Mouse (Mus musculus) stomach, postnatal 0 days (tissue): ENCODE results near the gene Tex16. TPM values are rescaled to one million over a fixed set of nuclear protein-coding genes. Genes with fewer than 3 reads are reported as not detected.

Source experiments
- ATAC-seq: fragments of 200-750 bp; cut with Nextera tagmentation; 2 replicates; pipeline ENCODE4 v1.8.0; 2017; ENCODE audit not compliant: low FRiP score, low TSS enrichment
- DNase-seq: peaks from one replicate; pipeline ENCODE4 v3.0.0-alpha.2; 2016; ENCODE audit warnings: low spot score
- H3K27ac ChIP-seq: fragments of 300-500 bp; sonication (generic); replicated peaks from 2 replicates; pipeline ENCODE4 v1.5.1; 2014; ENCODE audit warnings: mild to moderate bottlenecking, control low read depth
- H3K27me3 ChIP-seq: fragments of 300-500 bp; sonication (generic); 2 replicates; pipeline ENCODE4 v1.6.1; 2014; ENCODE audit warnings: low read length; ENCODE audit not compliant: control insufficient read depth, insufficient read depth
- H3K36me3 ChIP-seq: fragments of 300-500 bp; sonication (generic); 2 replicates; pipeline ENCODE4 v1.6.1; 2014; ENCODE audit warnings: low read length, mixed read lengths; ENCODE audit not compliant: control insufficient read depth, insufficient read depth
- H3K4me1 ChIP-seq: fragments of 300-500 bp; sonication (generic); replicated peaks from 2 replicates; pipeline ENCODE4 v1.6.1; 2014; ENCODE audit warnings: antibody characterized with exemption; ENCODE audit not compliant: control insufficient read depth, insufficient read depth
- H3K4me2 ChIP-seq: fragments of 300-500 bp; sonication (generic); replicated peaks from 2 replicates; pipeline ENCODE4 v1.6.1; 2014; ENCODE audit warnings: low read depth, mild to moderate bottlenecking, control low read depth, moderate library complexity
- H3K4me3 ChIP-seq: fragments of 300-500 bp; sonication (generic); 2 replicates; pipeline ENCODE4 v1.5.1; 2014; ENCODE audit warnings: low read depth, low read length, control low read depth
- H3K9ac ChIP-seq: fragments of 300-500 bp; sonication (generic); 2 replicates; pipeline ENCODE4 v1.6.1; 2014; ENCODE audit warnings: mild to moderate bottlenecking, low read length, control low read depth, mixed read lengths
- H3K9me3 ChIP-seq: fragments of 300-500 bp; sonication (generic); 2 replicates; pipeline ENCODE4 v1.6.1; 2016; ENCODE audit warnings: low read length; ENCODE audit not compliant: control insufficient read depth
- CTCF ChIP-seq: IDR thresholded peaks from 2 replicates; pipeline ENCODE4 v1.5.1; 2016; ENCODE audit warnings: antibody characterized with exemption, low read depth, mild to moderate bottlenecking, moderate library complexity
- EP300 ChIP-seq: optimal IDR thresholded peaks from 2 replicates; pipeline ENCODE3; 2016; ENCODE audit warnings: antibody characterized with exemption
- WGBS: fragments of 180-500 bp; shearing (Covaris S2); extraction: QIAGEN DNeasy Blood & Tissue Kit; methylation state at CpG from one replicate; pipeline ENCODE4 v1.1.7; 2014; 5-methylcytosine and 5-hydroxymethylcytosine counted together
- polyA plus RNA-seq: library from polyadenylated mRNA; unstranded; fragments of >200 nt; fragmentation: Nextera tagmentation; extraction: Ambion mirVana; gene quantifications from 2 replicates; pipeline ENCODE4 v1.2.1, GENCODE M21; 2015

Tex16 gene
- 0.11 TPM in 1 of 2 replicates, not detected in the other for polyA plus RNA-seq

GRCm38 (mm10) chrX:112010707-112011106 lies at the start of gene Tex16:
Tex16 (plus strand) TSS chrX:112011007.
- DNase-seq (no peak), ATAC-seq (no peak)
- Histone ChIP-seq H3K27me3 (no peaks in the 10 kb centered on the region), H3K4me3 (no peak within 1 kb of the TSS), H3K4me1 (no peaks in the 10 kb centered on the region), H3K36me3 (no peaks in the 10 kb centered on the region), H3K9ac (no peak within 1 kb of the TSS), H3K4me2 (no peak within 1 kb of the TSS), H3K9me3 (no peaks in the 10 kb centered on the region), H3K27ac (no peak within 1 kb of the TSS)
- TF ChIP-seq CTCF (no peak), EP300 (no peak)

DNA sequence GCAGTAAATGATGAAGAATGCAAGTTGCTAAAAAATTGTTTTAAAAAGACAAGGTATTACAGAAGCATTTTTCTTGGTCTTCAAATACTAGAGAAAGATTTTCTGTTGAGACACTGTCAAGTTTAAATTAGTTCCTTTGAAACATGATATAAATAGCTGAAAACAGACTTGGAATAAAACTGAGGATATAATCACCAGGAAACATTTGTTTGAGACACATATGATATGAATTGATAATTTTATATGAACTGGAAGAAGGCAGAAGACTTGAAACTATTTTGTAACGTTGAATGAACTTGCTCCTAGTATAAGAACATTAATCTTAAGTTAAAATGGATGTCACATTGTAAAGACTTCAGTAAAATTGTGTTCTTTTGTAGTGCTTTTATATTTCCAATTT lies 11.1 kb upstream of the Tex16 start:
- no peaks in the 10 kb centered on the region for H3K4me1 ChIP-seq
- no peak overlapping the region for H3K27ac ChIP-seq
- no peaks in the 10 kb centered on the region for H3K9me3 ChIP-seq
- H3K36me3 ChIP-seq, result no peaks in the 10 kb centered on the region
- no peaks in the 10 kb centered on the region for H3K27me3 ChIP-seq
- no peak overlapping the region for H3K9ac ChIP-seq
- whole genome bisulfite sequencing, result 21% methylated on average over 1 of the region's 1 CpGs
- no peak for DNase-seq
- H3K4me2 ChIP-seq, result no peak overlapping the region
- no peak for ATAC-seq
- H3K4me3 ChIP-seq, result no peak overlapping the region
- TF ChIP-seq CTCF, result no peak
- TF ChIP-seq EP300, result no peak

Other genes with a start within 250 kb of the Tex16 start
- gene Gm45194, start 119.6 kb upstream of the Tex16 start, polyA plus RNA-seq, result not detected in 2 replicates
- not detected in 2 replicates for gene 4933403O08Rik, start 228.0 kb downstream of the Tex16 start, polyA plus RNA-seq